Mouse (Mus musculus): Measurements from ENCODE around the gene Adam15. TPM values are rescaled to one million over a fixed set of nuclear protein-coding genes. Genes with fewer than 3 reads are reported as not detected.

The Adam15 gene
- polyA plus RNA-seq, 1 experiment from 2014 or later: 49.3 TPM

GRCm38 (mm10) chr3:89385451-89385850 lies 35.7 kb upstream of the Adam15 start:
- Histone ChIP-seq H3K4me3 (ENCODE audit: low read length) (no peak overlapping the region), H3K9me3 (ENCODE audit: control insufficient read depth, low read length) (no peaks in the 10 kb centered on the region), H3K4me1 (ENCODE audit: control insufficient read depth, insufficient read depth, low read length) (peaks cover 49% of the 10 kb centered on the region), H3K4me2 (ENCODE audit: low read depth, low read length) (no peak overlapping the region), H3K27me3 (replicated peaks; ENCODE audit: control insufficient read depth, insufficient read depth, low read length) (no peaks in the 10 kb centered on the region), H3K36me3 (ENCODE audit: control insufficient read depth, insufficient read depth, low read length) (peaks cover 4% of the 10 kb centered on the region; the same call in 1 of the 2 replicates), H3K27ac (ENCODE audit: low read length) (no peak overlapping the region), H3K9ac (ENCODE audit: low read depth, low read length) (peak overlapping the region; percentile 42; the same call in 1 of the 2 replicates)
- no peak for ATAC-seq
- WGBS: 57% methylated on average over 11 of the region's 11 CpGs

GRCm38 (mm10) chr3:89384331-89385076 lies 34.7 kb upstream of the Adam15 start:
- Histone ChIP-seq H3K9me3 (ENCODE audit: control insufficient read depth, low read length) (no peaks in the 10 kb centered on the region), H3K9ac (ENCODE audit: low read depth, low read length) (0 out of 2 replicates have a peak overlapping the region, but pooled peaks have one; percentile 22), H3K4me3 (ENCODE audit: low read length) (no peak overlapping the region), H3K4me1 (ENCODE audit: control insufficient read depth, insufficient read depth, low read length) (peaks cover 41% of the 10 kb centered on the region), H3K27me3 (replicated peaks; ENCODE audit: control insufficient read depth, insufficient read depth, low read length) (no peaks in the 10 kb centered on the region), H3K27ac (ENCODE audit: low read length) (no peak overlapping the region; the same call in 1 of the 2 replicates), H3K36me3 (ENCODE audit: control insufficient read depth, insufficient read depth, low read length) (peaks cover 4% of the 10 kb centered on the region; the same call in 1 of the 2 replicates), H3K4me2 (ENCODE audit: low read depth, low read length) (no peak overlapping the region)
- WGBS: 70% methylated on average over 12 of the region's 12 CpGs
- no peak for ATAC-seq

GRCm38 (mm10) chr3:89383651-89384255 lies 34.0 kb upstream of the Adam15 start:
- Histone ChIP-seq H3K4me3 (ENCODE audit: low read length) (no peak overlapping the region), H3K4me2 (ENCODE audit: low read depth, low read length) (no peak overlapping the region), H3K9me3 (ENCODE audit: control insufficient read depth, low read length) (no peaks in the 10 kb centered on the region), H3K9ac (ENCODE audit: low read depth, low read length) (no peak overlapping the region), H3K4me1 (ENCODE audit: control insufficient read depth, insufficient read depth, low read length) (peaks cover 41% of the 10 kb centered on the region), H3K36me3 (ENCODE audit: control insufficient read depth, insufficient read depth, low read length) (peaks cover 4% of the 10 kb centered on the region; the same call in 1 of the 2 replicates), H3K27me3 (replicated peaks; ENCODE audit: control insufficient read depth, insufficient read depth, low read length) (no peaks in the 10 kb centered on the region), H3K27ac (ENCODE audit: low read length) (no peak overlapping the region)
- 76% methylated on average over 5 of the region's 5 CpGs for WGBS
- ATAC-seq: no peak

GRCm38 (mm10) chr3:89382950-89383349 lies 33.2 kb upstream of the Adam15 start:
- WGBS: 74% methylated on average over 5 of the region's 5 CpGs
- no peak overlapping the region for H3K9ac ChIP-seq (ENCODE audit: low read depth, low read length)
- no peak overlapping the region for H3K4me3 ChIP-seq (ENCODE audit: low read length)
- no peak overlapping the region for H3K4me2 ChIP-seq (ENCODE audit: low read depth, low read length)
- peaks cover 49% of the 10 kb centered on the region for H3K4me1 ChIP-seq (ENCODE audit: control insufficient read depth, insufficient read depth, low read length)
- ATAC-seq: no peak
- H3K9me3 ChIP-seq (ENCODE audit: control insufficient read depth, low read length): no peaks in the 10 kb centered on the region
- H3K36me3 ChIP-seq (ENCODE audit: control insufficient read depth, insufficient read depth, low read length): peaks cover 4% of the 10 kb centered on the region; the same call in 1 of the 2 replicates
- no peak overlapping the region for H3K27ac ChIP-seq (ENCODE audit: low read length)
- no peaks in the 10 kb centered on the region for H3K27me3 ChIP-seq (replicated peaks; ENCODE audit: control insufficient read depth, insufficient read depth, low read length)

- ATAC-seq: no peak
- no peaks in the 10 kb centered on the region for H3K27me3 ChIP-seq (replicated peaks; ENCODE audit: control insufficient read depth, insufficient read depth, low read length)
- no peak overlapping the region for H3K27ac ChIP-seq (ENCODE audit: low read length)
- H3K4me2 ChIP-seq (ENCODE audit: low read depth, low read length): no peak overlapping the region
- H3K9ac ChIP-seq (ENCODE audit: low read depth, low read length): no peak overlapping the region
- no peaks in the 10 kb centered on the region for H3K9me3 ChIP-seq (ENCODE audit: control insufficient read depth, low read length)
- 85% methylated on average over 9 of the region's 9 CpGs for WGBS
- H3K36me3 ChIP-seq (ENCODE audit: control insufficient read depth, insufficient read depth, low read length): peaks cover 4% of the 10 kb centered on the region; the same call in 1 of the 2 replicates
- H3K4me3 ChIP-seq (ENCODE audit: low read length): no peak overlapping the region
- peaks cover 49% of the 10 kb centered on the region for H3K4me1 ChIP-seq (ENCODE audit: control insufficient read depth, insufficient read depth, low read length)
Measured at GRCm38 (mm10) chr3:89382033-89382882, 32.5 kb upstream of the Adam15 start.

- WGBS: 77% methylated on average over 11 of the region's 11 CpGs
- no peak for ATAC-seq
Measured at GRCm38 (mm10) chr3:89381233-89381632, 31.4 kb upstream of the Adam15 start.

GRCm38 (mm10) chr3:89380711-89381110 lies 30.9 kb upstream of the Adam15 start:
- ATAC-seq: no peak
- no peaks in the 10 kb centered on the region for H3K27me3 ChIP-seq (replicated peaks; ENCODE audit: control insufficient read depth, insufficient read depth, low read length)
- peaks cover 38% of the 10 kb centered on the region for H3K4me1 ChIP-seq (ENCODE audit: control insufficient read depth, insufficient read depth, low read length)
- no peak overlapping the region for H3K4me3 ChIP-seq (ENCODE audit: low read length)
- H3K27ac ChIP-seq (ENCODE audit: low read length): no peak overlapping the region
- H3K9me3 ChIP-seq (ENCODE audit: control insufficient read depth, low read length): no peaks in the 10 kb centered on the region
- WGBS: 94% methylated on average over 18 of the region's 18 CpGs
- no peak overlapping the region for H3K9ac ChIP-seq (ENCODE audit: low read depth, low read length)
- H3K4me2 ChIP-seq (ENCODE audit: low read depth, low read length): no peak overlapping the region
- H3K36me3 ChIP-seq (ENCODE audit: control insufficient read depth, insufficient read depth, low read length): peaks cover 4% of the 10 kb centered on the region; the same call in 1 of the 2 replicates

More at GRCm38 (mm10) chr3:89381233-89381632, 31.4 kb upstream of the Adam15 start:
- no peak overlapping the region for H3K4me3 ChIP-seq (ENCODE audit: low read length)
- no peaks in the 10 kb centered on the region for H3K9me3 ChIP-seq (ENCODE audit: control insufficient read depth, low read length)
- H3K4me2 ChIP-seq (ENCODE audit: low read depth, low read length): no peak overlapping the region
- no peak overlapping the region for H3K27ac ChIP-seq (ENCODE audit: low read length)
- H3K4me1 ChIP-seq (ENCODE audit: control insufficient read depth, insufficient read depth, low read length): peaks cover 39% of the 10 kb centered on the region
- H3K27me3 ChIP-seq (replicated peaks; ENCODE audit: control insufficient read depth, insufficient read depth, low read length): no peaks in the 10 kb centered on the region
- no peak overlapping the region for H3K9ac ChIP-seq (ENCODE audit: low read depth, low read length)
- H3K36me3 ChIP-seq (ENCODE audit: control insufficient read depth, insufficient read depth, low read length): peaks cover 4% of the 10 kb centered on the region; the same call in 1 of the 2 replicates

GRCm38 (mm10) chr3:89380291-89380690 lies 30.5 kb upstream of the Adam15 start:
- Histone ChIP-seq H3K4me1 (ENCODE audit: control insufficient read depth, insufficient read depth, low read length) (peaks cover 33% of the 10 kb centered on the region), H3K4me2 (ENCODE audit: low read depth, low read length) (no peak overlapping the region), H3K4me3 (ENCODE audit: low read length) (no peak overlapping the region), H3K27me3 (replicated peaks; ENCODE audit: control insufficient read depth, insufficient read depth, low read length) (no peaks in the 10 kb centered on the region), H3K9ac (ENCODE audit: low read depth, low read length) (no peak overlapping the region), H3K36me3 (ENCODE audit: control insufficient read depth, insufficient read depth, low read length) (peaks cover 4% of the 10 kb centered on the region; the same call in 1 of the 2 replicates), H3K27ac (ENCODE audit: low read length) (no peak overlapping the region), H3K9me3 (ENCODE audit: control insufficient read depth, low read length) (no peaks in the 10 kb centered on the region)
- no peak for ATAC-seq
- 93% methylated on average over 14 of the region's 14 CpGs for WGBS
